Comparison of ENCODE assay signal across 18 mouse cellular contexts in the genomic region with DNA sequence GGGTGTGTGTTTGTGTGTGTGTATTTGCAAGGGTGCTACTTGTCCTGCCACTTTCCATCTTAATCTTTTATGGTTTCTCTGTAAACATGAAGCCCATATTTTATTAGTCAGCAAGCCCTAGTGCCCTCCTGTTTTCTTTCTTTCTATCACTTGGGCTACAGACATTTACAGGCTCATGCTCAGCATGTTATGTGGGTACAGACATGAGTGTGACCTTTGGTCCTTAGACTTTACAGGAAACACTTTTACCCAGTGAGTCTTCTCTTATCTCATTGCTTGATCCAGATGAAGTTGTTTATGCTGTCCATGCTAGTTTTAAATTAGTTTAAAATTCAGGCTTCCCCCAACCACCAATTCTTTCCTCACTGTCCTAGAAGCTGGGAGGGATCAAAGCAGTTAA.
"Had no signal": no experiment of that assay in that cellular context is flagged by ENCODE, and none has a peak within 500 bp of the region (broad histone marks: within the 10 kb centered on the region; RNA-seq: fewer than 3 reads in every experiment).

No protein-coding gene starts in this region.

- H3K9ac ChIP-seq: liver, embryonic 14.5 days; lung, embryonic 15.5 days had no signal

- H3K9me3 ChIP-seq: lung, embryonic 15.5 days; megakaryocyte, embryonic 14.5 days had no signal

- H3K36me3 ChIP-seq: lung, embryonic 15.5 days had no signal

- DNase-seq: kidney, adult 11 months; kidney, adult 9 months; kidney, postnatal 14 days; kidney, postnatal 4 days; layer of hippocampus, postnatal 36 days; lung, adult 18-20 months; lung, postnatal 10 days; lung, postnatal 36 days; midbrain, embryonic 14.5 days; right cerebral cortex, adult 18-20 months; right cerebral cortex, postnatal 25 days; thymus, postnatal 25 days had no signal

- H3K27ac ChIP-seq: left cerebral cortex, adult 2 months; liver, embryonic 14.5 days had no signal

- H3K4me3 ChIP-seq: left cerebral cortex, adult 2 months; lung, embryonic 15.5 days; megakaryocyte, embryonic 14.5 days had no signal

- H3K27me3 ChIP-seq: lung, embryonic 15.5 days; megakaryocyte, embryonic 14.5 days had no signal

- H3K4me2 ChIP-seq: liver, embryonic 11.5 days; lung, embryonic 15.5 days; midbrain, embryonic 11.5 days had no signal
